Mouse (Mus musculus) mouse trophoblast stem cell (cell line): ENCODE data around the gene Npepl1.

ENCODE experiments used
- in situ Hi-C, 2 experiments: fragments of 300-500 bp; cut with MseI, MboI; formaldehyde crosslinking; loops; 2 replicates in 1 of 2; 3 replicates in 1 of 2; pipeline ENCODE4 v1.15.1; 2025

Gene Npepl1

DNA sequence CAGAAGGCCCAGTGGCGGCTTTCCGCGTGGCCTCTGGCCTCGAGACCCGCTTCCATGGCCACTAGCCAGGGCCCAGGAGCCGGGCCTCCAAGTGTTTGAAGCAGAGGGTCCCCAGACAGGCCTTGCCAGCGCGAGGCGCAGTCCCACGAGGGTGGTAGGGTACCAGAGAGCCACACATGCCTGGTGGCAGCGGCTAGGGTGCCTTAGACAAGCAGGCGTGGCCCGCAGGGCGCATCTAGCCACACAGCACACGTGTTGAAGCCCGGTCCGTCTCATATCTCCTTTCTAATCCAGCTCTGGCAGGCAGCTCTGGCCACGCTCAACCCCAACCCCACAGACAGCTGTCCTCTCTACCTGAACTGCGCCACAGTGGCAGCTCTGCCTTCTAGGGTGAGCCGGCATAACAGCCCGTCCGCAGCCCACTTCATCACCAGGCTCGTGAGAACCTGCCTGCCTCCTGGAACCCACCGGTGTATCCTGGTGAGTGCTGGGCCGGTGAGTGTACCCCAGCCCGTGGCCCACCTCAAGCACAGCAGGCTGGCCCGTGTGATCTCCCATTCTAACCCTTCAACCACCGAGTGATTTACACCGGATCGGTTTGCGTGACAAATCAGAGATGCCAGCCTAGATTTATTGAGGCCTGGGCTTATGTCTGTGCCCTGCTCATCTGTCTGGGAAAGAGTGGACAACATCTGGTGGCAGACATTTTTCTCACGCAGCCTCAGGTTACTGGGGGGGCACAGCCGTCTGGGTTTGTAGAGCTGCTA lies 817 bp downstream of the Npepl1 start:
- in situ Hi-C loops, result no loop called here

DNA sequence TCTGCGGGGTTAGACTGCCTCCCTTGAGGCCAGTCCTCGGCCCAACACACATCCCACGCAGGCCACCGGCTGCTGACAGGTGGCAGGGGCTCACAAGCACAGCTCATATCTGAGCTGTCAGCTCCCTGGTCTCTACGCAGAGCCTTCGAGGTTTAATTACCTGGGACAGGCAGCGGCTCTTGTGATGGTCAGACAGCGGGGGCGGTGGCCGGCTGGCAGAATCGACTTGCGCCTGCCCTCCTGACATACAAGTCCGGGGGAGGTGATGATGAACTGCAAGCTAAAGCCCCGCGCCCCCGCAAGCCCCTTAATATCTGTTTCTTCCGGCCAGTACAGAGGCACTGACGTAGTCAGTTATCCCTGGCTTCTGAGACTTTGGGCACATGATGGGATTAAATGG lies 2.8 kb downstream of the Npepl1 start:
- in situ Hi-C loops, result no loop called here

DNA sequence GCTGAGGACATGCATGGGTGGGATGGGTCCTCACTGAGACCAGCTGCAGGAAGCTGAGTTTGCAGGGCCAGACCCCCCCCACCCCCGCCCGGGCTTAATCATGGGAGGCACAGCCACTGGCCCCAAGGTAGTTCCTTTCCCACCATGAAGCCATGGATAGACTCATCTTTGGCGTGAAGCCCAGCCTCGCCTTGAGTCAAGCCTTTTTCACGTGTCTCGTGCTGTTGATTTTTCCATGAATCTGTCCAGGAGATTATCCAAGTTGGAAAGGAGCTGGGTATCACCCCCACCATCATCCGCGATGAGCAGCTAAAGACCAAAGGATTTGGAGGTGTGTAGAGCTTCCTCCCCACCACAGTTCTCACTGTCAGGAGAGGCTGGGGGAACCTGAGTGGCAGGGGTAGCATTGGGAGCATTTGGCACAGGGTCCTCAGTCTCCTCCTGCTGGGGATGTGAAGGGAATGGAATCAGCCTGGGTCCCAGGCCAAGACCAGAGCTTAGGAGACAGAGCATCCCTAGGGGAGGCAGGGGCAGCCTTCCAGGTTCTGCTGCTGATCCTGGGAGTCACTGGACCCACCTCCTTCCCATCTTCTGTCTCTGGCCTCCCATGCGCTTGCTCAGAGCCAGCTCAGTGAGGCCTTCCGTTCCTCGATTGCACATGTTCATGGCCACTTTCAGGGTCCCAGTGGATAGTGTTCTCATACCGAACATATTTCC lies 4.2 kb downstream of the Npepl1 start:
- in situ Hi-C loops, result no loop called here

- in situ Hi-C loops, result no loop called here
Observed at GRCm38 (mm10) chr2:174116929-174117328, 6.8 kb downstream of the Npepl1 start.

DNA sequence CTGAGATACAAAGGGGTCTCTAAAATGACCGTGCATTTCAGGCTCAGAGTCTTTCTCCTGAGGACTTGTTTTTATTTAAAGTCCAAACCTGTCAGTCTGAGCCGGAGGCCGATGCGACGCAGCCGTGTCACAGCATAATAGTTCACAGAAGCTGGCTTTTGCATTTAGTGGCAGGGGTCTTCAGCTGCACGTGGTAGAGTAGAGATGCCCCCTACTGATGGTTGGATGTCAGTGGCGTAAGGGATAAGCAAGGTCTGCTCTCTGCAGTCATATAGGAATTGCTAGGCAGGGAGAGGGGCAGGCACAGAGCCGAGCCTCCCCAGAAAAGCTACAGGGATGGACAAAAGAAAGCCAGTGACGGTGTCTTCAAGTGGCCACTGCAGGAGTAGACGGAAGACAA lies 8.0 kb downstream of the Npepl1 start:
- in situ Hi-C loops, result no loop called here

DNA sequence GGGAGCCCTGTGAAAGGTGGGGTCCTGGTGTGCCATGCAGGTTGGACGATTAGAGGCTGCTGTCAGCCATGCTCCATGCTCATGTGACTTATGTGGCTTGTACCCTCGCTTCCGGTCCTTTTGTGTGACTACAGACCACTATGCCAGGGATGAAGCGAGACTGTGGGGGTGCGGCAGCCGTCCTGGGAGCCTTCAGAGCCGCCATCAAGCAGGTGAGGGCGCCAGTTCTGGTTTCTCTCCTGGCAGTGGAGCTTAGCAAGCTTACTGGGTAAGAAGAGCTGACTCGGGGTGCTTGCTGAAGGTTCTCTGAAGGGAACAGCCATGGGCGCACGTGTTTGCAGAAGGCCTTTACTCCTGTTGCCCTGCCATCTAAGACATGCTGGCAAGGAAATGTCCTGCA lies 9.1 kb downstream of the Npepl1 start:
- in situ Hi-C loops, result no loop called here

GRCm38 (mm10) chr2:174120631-174121030 lies 10.5 kb downstream of the Npepl1 start:
- in situ Hi-C loops, result no loop called here

DNA sequence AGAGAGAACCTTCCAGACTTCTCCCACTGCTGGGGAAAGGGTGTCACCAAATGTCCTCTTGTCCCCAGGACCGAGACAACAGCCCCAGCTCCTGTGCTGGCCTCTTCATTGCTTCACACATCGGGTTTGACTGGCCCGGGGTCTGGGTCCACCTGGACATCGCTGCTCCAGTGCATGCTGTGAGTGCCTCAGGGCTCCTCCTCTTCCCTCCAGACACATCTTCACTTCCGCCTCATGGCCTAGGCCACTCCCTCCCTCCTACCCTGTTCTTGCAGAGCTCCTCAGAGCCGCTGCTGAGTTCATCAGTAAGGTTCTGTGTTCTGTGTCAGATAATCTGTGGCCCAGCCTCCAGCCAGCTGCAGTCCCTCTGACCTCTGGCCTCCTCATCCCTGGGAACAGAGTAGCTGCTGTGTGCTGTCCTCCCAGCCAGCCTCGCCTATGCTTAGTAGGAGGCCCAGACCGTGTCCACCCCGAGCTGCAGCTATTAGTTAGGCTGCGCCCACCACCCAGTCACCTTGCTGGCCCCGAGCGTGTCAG lies 11.3 kb downstream of the Npepl1 start:
- in situ Hi-C loops, result no loop called here

DNA sequence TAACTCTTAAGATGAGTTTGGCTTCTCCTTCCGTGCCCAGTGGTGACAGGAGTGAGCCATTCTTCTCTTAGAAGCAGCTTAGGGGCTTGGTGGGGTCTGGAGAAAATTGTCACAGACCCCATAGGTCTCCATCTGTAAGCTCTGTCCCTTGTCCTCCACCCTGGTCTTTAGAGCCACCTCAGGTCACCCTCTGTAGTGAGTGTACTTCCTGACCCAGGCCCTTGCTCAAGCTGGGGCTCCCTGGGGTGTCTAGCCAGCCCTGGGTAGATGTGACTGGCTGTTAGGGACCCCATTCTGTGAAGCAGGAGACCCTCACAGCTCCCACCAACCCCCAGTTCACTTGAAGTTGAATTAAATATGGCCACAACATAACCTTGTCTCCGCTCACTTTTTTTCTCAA lies 12.2 kb downstream of the Npepl1 start:
- in situ Hi-C loops, result no loop called here

DNA sequence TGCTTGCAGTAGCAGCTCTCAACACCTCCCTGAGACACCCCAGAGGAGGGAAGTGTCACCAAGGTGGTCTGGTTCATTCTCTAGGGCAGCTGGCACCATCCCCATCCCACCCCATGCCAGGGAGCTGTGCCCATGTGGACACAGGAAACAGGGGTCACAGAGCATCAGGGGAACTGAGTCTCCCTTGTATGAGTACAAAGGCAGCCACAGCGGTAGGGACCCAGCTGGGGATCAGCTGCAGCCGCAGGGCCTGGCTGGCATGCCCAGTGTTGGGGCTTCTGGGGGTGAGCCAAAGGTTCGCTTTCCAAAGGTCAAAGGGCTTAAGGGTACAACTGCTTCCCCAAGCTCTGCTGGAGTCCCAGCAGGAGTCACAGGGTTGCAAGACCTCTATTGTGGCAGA lies 13.6 kb downstream of the Npepl1 start:
- in situ Hi-C loops, result no loop called here

- in situ Hi-C loops, result no loop called here
Observed at GRCm38 (mm10) chr2:174126522-174127375, 16.6 kb downstream of the Npepl1 start.

DNA sequence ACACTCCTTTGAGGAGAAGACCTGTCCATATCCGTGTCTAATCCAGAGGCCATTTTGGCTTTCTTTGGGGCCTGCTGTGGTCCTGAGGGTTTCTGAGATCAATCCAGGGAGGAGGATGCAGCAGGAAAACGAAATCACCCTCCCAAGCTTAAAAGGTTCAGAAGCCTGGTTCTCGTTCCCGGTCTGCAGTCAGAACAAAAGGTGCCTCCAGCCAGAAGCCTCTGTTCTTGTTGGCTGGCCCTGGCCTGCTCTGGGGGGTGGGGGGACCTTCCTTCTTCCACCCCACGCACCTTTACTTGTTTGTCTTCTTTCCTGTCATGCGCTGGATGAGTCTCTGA lies 17.2 kb downstream of the Npepl1 start:
- in situ Hi-C loops, result no loop called here

DNA sequence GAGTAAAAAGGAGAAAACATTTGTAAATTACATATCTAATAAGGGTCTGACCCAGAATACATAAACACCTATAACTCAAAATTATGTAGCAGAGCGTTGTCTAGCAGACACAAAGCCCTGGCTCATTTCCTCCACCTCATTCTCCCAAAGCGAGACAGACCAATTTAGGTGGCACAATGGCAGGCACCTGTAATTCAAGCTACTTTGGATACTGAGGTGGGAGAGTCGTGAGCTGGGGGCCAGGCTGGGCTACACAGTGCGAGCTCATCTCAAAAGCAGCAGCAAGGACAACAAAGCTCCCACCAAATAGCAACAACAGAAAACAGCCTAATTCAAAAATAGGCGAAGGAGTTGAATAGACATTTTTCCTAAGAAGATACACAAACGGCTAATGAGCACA lies 18.8 kb downstream of the Npepl1 start:
- in situ Hi-C loops, result no loop called here

GRCm38 (mm10) chr2:174130468-174131097 lies 20.4 kb downstream of the Npepl1 start:
- in situ Hi-C loops, result no loop called here

DNA sequence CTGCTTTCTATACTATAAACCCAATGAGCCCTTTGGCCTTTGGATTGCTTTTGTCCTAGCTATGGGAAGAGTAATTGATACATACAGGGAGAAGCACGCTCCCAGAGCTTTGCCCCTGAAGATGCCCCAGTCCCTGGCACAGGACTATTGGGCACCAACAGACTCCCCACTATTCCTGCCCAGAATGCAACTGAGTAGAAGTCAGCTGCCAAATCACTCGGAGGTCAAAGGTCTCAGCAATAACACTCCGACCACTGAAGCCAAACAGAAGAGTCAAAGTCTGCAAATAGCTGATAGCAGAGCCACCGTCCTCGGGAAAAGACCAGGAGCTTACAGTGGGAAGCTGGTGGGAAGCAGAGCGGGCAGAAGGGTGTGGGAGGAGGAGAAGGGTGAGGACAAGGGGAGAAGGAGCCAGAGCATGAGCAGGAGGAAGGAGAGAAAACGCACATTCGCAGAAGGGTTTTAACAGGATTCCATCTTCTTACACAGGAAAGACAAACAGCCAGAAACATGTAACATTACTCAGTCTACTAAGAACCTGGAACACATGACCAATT lies 22.3 kb downstream of the Npepl1 start:
- in situ Hi-C loops, result no loop called here

DNA sequence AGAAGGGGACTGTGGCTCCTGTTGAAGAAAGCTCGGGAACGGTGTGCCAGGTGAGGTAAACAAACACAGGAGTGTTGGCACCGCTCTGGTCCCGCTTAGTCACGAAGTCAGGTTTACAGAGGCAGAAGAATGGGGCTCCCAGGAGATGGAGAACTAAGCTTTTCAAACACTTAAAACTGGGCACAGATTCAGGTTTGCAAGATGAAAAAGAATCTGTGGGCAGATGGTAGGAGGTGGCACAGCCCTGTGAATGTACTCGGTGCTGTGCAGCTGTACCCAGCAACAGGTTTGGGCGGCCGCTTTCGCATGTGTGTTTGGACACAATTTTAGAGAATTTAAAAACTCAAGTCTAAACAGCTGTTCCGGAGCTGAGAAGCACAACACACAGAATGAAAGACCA lies 48.9 kb downstream of the Npepl1 start:
- in situ Hi-C loops, result no loop called here

DNA sequence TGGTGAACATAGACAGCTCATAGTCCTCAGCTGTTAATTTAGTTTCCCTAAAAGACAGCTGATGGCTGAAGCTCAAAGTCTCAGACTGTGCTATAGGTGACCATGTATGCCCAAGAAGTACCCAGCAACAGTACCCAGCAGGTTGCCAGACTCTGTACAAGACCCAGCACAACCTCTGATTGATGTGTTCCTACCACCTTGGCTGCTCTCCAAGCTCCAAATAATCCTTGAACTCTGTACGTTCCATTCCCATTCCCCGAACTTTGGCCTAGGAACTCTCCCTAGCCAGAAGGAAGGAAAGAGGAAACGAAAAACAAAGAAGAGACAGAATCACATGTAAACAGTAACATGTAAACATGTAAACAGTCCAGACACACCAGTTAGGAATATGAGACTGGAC lies 50.3 kb downstream of the Npepl1 start:
- in situ Hi-C loops, result no loop called here
